Mouse (Mus musculus): ENCODE measurements at regions not wholly inside any gene's neighbourhood (a gene's known extent, or its start where the extent isn't known, plus 50 kb on each side); places are given as distances from the start of the nearest gene placed in this dataset.

- peaks cover 3% of the 10 kb centered on the region; the same call in 1 of the 2 replicates for H3K9me3 ChIP-seq (replicated peaks; ENCODE audit: control insufficient read depth, low read length)
- ATAC-seq (replicated peaks; ENCODE audit: insufficient number of reproducible peaks, low FRiP score, low TSS enrichment): no peak
- no peak overlapping the region for H3K4me3 ChIP-seq (ENCODE audit: low read depth, low read length)
- H3K27ac ChIP-seq (ENCODE audit: low read depth, low read length): no peak overlapping the region
- no peaks in the 10 kb centered on the region for H3K27me3 ChIP-seq (ENCODE audit: control insufficient read depth, insufficient read depth, low read length)
- no peak overlapping the region for H3K9ac ChIP-seq (ENCODE audit: low read depth, low read length)
- H3K4me2 ChIP-seq: no peak overlapping the region
- H3K36me3 ChIP-seq (ENCODE audit: control insufficient read depth, insufficient read depth, low read length): no peaks in the 10 kb centered on the region
- H3K4me1 ChIP-seq (ENCODE audit: control insufficient read depth, insufficient read depth, low read length): peaks cover 14% of the 10 kb centered on the region
- WGBS (ENCODE audit: insufficient replicate concordance): 89% methylated on average over 4 of the region's 4 CpGs
These were observed 229.5 kb downstream of the 4933412E24Rik start for GRCm38 (mm10) chr15:59786706-59787425.

DNA sequence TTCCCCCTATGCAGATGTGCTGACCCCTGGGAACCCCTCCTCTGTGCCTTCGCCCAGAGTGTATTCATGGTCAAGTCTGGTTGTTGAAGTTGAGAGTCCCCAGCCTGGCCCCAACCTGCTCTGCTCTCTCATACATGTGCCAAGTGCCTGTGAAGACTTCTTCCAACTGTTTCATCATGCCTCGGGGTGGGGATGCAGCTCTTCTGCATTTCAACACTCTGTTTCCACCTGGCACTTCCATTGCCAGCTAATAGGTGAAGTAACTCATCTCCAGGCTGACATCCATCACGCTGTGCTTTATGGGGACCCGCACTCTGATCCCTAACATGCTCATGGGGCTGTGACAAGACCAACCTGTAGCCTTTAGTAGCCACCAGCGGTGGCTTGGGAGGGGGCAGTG, 230.4 kb downstream of the 4933412E24Rik start:
- H3K4me1 ChIP-seq (ENCODE audit: control insufficient read depth, insufficient read depth, low read length): peaks cover 14% of the 10 kb centered on the region
- 79% methylated on average over 5 of the region's 5 CpGs for WGBS (ENCODE audit: insufficient replicate concordance)
- H3K36me3 ChIP-seq (ENCODE audit: control insufficient read depth, insufficient read depth, low read length): no peaks in the 10 kb centered on the region
- H3K27me3 ChIP-seq (ENCODE audit: control insufficient read depth, insufficient read depth, low read length): no peaks in the 10 kb centered on the region
- H3K9ac ChIP-seq (ENCODE audit: low read depth, low read length): no peak overlapping the region
- peaks cover 3% of the 10 kb centered on the region; the same call in 1 of the 2 replicates for H3K9me3 ChIP-seq (replicated peaks; ENCODE audit: control insufficient read depth, low read length)
- no peak for ATAC-seq (replicated peaks; ENCODE audit: insufficient number of reproducible peaks, low FRiP score, low TSS enrichment)
- H3K27ac ChIP-seq (ENCODE audit: low read depth, low read length): no peak overlapping the region
- no peak overlapping the region for H3K4me2 ChIP-seq
- H3K4me3 ChIP-seq (ENCODE audit: low read depth, low read length): no peak overlapping the region

GRCm38 (mm10) chr15:59784556-59784929, 231.9 kb downstream of the 4933412E24Rik start:
- H3K36me3 ChIP-seq (ENCODE audit: control insufficient read depth, insufficient read depth, low read length): no peaks in the 10 kb centered on the region
- ATAC-seq (replicated peaks; ENCODE audit: insufficient number of reproducible peaks, low FRiP score, low TSS enrichment): no peak
- 42% methylated on average over 8 of the region's 8 CpGs for WGBS (ENCODE audit: insufficient replicate concordance)
- no peak overlapping the region for H3K9ac ChIP-seq (ENCODE audit: low read depth, low read length)
- H3K4me3 ChIP-seq (ENCODE audit: low read depth, low read length): no peak overlapping the region
- H3K9me3 ChIP-seq (replicated peaks; ENCODE audit: control insufficient read depth, low read length): peaks cover 3% of the 10 kb centered on the region; the same call in 1 of the 2 replicates
- peaks cover 14% of the 10 kb centered on the region for H3K4me1 ChIP-seq (ENCODE audit: control insufficient read depth, insufficient read depth, low read length)
- peak overlapping the region; percentile 49 for H3K4me2 ChIP-seq
- no peaks in the 10 kb centered on the region for H3K27me3 ChIP-seq (ENCODE audit: control insufficient read depth, insufficient read depth, low read length)
- H3K27ac ChIP-seq (ENCODE audit: low read depth, low read length): no peak overlapping the region

DNA sequence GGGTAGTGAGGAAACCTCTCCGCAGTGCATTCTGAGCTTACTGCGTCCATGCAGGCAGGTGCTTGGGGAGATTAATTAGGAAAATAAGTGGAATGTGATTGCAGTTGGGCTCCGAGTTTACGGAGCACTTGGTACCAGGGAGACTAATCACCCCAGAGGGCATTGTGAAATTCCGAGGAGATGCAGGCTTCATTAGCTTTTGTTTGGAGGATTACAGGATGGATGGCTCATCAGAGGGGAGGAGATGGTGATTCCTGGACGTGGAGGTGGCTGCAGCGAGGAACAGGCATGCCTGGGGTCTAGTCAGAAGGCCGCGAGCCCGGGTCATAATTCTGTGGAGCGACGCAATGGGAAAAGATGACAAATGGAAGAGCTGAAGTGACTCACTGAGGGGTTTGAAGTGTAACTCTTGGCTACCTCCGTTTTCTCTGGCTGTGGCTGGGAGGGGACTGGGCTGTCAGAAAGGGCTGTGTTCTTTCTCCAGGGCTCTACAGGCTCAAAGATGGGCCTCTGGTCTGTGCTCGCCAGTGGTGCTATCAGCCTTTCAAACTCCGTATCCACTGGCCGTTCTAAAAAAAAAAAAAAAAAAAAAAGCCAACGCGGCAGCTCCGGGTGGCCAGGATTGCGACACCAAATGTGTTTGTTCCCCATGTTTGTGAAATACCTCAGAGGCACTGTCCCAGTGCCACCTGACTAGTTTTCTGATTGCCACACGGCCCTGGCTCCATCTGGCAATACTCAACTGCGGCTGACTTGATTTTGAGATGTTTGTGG, 232.4 kb downstream of the 4933412E24Rik start:
- H3K4me1 ChIP-seq (ENCODE audit: control insufficient read depth, insufficient read depth, low read length): peaks cover 14% of the 10 kb centered on the region
- H3K4me3 ChIP-seq (ENCODE audit: low read depth, low read length): 0 out of 2 replicates have a peak overlapping the region, but pooled peaks have one; percentile 5
- 8% methylated on average over 22 of the region's 22 CpGs for WGBS (ENCODE audit: insufficient replicate concordance)
- ATAC-seq (replicated peaks; ENCODE audit: insufficient number of reproducible peaks, low FRiP score, low TSS enrichment): no peak
- no peaks in the 10 kb centered on the region for H3K36me3 ChIP-seq (ENCODE audit: control insufficient read depth, insufficient read depth, low read length)
- no peaks in the 10 kb centered on the region for H3K27me3 ChIP-seq (ENCODE audit: control insufficient read depth, insufficient read depth, low read length)
- peak overlapping the region; percentile 49 for H3K4me2 ChIP-seq
- H3K27ac ChIP-seq (ENCODE audit: low read depth, low read length): no peak overlapping the region
- no peak overlapping the region for H3K9ac ChIP-seq (ENCODE audit: low read depth, low read length)
- peaks cover 3% of the 10 kb centered on the region; the same call in 1 of the 2 replicates for H3K9me3 ChIP-seq (replicated peaks; ENCODE audit: control insufficient read depth, low read length)

- 6% methylated on average over 6 of the region's 6 CpGs for WGBS (ENCODE audit: insufficient replicate concordance)
- H3K4me1 ChIP-seq (ENCODE audit: control insufficient read depth, insufficient read depth, low read length): peaks cover 14% of the 10 kb centered on the region
- no peak for ATAC-seq (replicated peaks; ENCODE audit: insufficient number of reproducible peaks, low FRiP score, low TSS enrichment)
- no peaks in the 10 kb centered on the region for H3K36me3 ChIP-seq (ENCODE audit: control insufficient read depth, insufficient read depth, low read length)
- H3K4me2 ChIP-seq: peak overlapping the region; percentile 49
- no peak overlapping the region for H3K27ac ChIP-seq (ENCODE audit: low read depth, low read length)
- H3K9me3 ChIP-seq (replicated peaks; ENCODE audit: control insufficient read depth, low read length): peaks cover 3% of the 10 kb centered on the region; the same call in 1 of the 2 replicates
- no peaks in the 10 kb centered on the region for H3K27me3 ChIP-seq (ENCODE audit: control insufficient read depth, insufficient read depth, low read length)
- H3K9ac ChIP-seq (ENCODE audit: low read depth, low read length): no peak overlapping the region
- no peak overlapping the region for H3K4me3 ChIP-seq (ENCODE audit: low read depth, low read length)
These were observed 233.0 kb downstream of the 4933412E24Rik start for GRCm38 (mm10) chr15:59783393-59783781.

DNA sequence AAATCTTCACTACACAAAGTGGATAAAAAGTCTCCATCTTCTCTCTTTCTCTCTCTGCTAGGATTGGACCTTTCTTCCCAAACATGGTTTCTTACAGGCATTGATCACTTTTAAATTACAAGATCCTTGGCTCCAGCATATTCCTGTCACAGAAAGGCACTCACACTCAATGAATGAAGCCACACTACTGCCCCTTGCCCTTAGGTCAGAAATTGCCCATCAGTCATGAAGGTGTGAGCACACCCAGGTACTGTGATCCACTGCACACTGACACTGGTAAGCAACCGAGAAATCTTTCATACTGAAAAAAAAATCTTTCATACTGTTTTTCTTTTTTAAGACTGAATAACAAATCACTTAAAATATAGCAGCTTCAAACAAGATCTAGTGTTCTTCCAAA, 235.9 kb downstream of the 4933412E24Rik start:
- Histone ChIP-seq H3K27me3 (ENCODE audit: control insufficient read depth, insufficient read depth, low read length) (no peaks in the 10 kb centered on the region), H3K9me3 (replicated peaks; ENCODE audit: control insufficient read depth, low read length) (no peaks in the 10 kb centered on the region), H3K27ac (ENCODE audit: low read depth, low read length) (no peak overlapping the region), H3K4me1 (ENCODE audit: control insufficient read depth, insufficient read depth, low read length) (peaks cover 14% of the 10 kb centered on the region), H3K9ac (ENCODE audit: low read depth, low read length) (no peak overlapping the region), H3K4me3 (ENCODE audit: low read depth, low read length) (no peak overlapping the region), H3K36me3 (ENCODE audit: control insufficient read depth, insufficient read depth, low read length) (no peaks in the 10 kb centered on the region), H3K4me2 (no peak overlapping the region)
- WGBS (ENCODE audit: insufficient replicate concordance): 60% methylated on average over 1 of the region's 1 CpGs
- no peak for ATAC-seq (replicated peaks; ENCODE audit: insufficient number of reproducible peaks, low FRiP score, low TSS enrichment)

- WGBS (ENCODE audit: insufficient replicate concordance): 78% methylated on average over 13 of the region's 13 CpGs
- Histone ChIP-seq H3K4me1 (ENCODE audit: control insufficient read depth, insufficient read depth, low read length) (no peaks in the 10 kb centered on the region), H3K36me3 (ENCODE audit: control insufficient read depth, insufficient read depth, low read length) (no peaks in the 10 kb centered on the region), H3K9me3 (replicated peaks; ENCODE audit: control insufficient read depth, low read length) (no peaks in the 10 kb centered on the region), H3K4me2 (no peak overlapping the region), H3K27ac (ENCODE audit: low read depth, low read length) (no peak overlapping the region), H3K9ac (ENCODE audit: low read depth, low read length) (no peak overlapping the region), H3K27me3 (ENCODE audit: control insufficient read depth, insufficient read depth, low read length) (no peaks in the 10 kb centered on the region), H3K4me3 (ENCODE audit: low read depth, low read length) (no peak overlapping the region)
- no peak for ATAC-seq (replicated peaks; ENCODE audit: insufficient number of reproducible peaks, low FRiP score, low TSS enrichment)
These were observed 239.0 kb downstream of the 4933412E24Rik start for GRCm38 (mm10) chr15:59777307-59777871.

DNA sequence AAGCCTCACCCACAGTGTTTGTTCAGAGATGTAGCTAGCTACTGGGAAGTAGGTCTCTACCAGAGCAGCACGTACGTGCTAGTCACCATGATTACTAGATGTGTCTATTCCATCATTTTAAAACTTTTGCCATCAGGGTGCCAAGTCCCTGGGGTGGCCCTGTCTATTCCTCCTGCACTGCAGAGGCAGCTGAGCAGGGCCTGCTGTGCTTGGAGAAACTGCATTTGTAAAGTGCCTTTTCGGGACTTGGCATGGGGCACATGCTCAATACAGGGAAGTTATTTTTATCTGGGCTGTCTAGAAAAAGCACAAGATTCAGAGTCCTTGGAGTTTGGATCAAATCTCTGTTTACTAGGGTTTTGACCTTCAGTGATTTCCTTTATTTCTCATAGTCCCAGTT, 240.6 kb downstream of the 4933412E24Rik start:
- 75% methylated on average over 3 of the region's 3 CpGs for WGBS (ENCODE audit: insufficient replicate concordance)
- Histone ChIP-seq H3K9ac (ENCODE audit: low read depth, low read length) (no peak overlapping the region), H3K9me3 (replicated peaks; ENCODE audit: control insufficient read depth, low read length) (no peaks in the 10 kb centered on the region), H3K4me3 (ENCODE audit: low read depth, low read length) (no peak overlapping the region), H3K27me3 (ENCODE audit: control insufficient read depth, insufficient read depth, low read length) (no peaks in the 10 kb centered on the region), H3K27ac (ENCODE audit: low read depth, low read length) (no peak overlapping the region), H3K36me3 (ENCODE audit: control insufficient read depth, insufficient read depth, low read length) (no peaks in the 10 kb centered on the region), H3K4me1 (ENCODE audit: control insufficient read depth, insufficient read depth, low read length) (no peaks in the 10 kb centered on the region), H3K4me2 (no peak overlapping the region)
- ATAC-seq (replicated peaks; ENCODE audit: insufficient number of reproducible peaks, low FRiP score, low TSS enrichment): no peak
